Mouse (Mus musculus): ENCODE results near the gene Mta3. TPM values are rescaled to one million over a fixed set of nuclear protein-coding genes. Genes with fewer than 3 reads are reported as not detected.

Gene Mta3
- polyA plus RNA-seq (2015; fragmentation: Nextera tagmentation; extraction: Ambion mirVana) = 40.7 and 43.6 TPM in 2 replicates

DNA sequence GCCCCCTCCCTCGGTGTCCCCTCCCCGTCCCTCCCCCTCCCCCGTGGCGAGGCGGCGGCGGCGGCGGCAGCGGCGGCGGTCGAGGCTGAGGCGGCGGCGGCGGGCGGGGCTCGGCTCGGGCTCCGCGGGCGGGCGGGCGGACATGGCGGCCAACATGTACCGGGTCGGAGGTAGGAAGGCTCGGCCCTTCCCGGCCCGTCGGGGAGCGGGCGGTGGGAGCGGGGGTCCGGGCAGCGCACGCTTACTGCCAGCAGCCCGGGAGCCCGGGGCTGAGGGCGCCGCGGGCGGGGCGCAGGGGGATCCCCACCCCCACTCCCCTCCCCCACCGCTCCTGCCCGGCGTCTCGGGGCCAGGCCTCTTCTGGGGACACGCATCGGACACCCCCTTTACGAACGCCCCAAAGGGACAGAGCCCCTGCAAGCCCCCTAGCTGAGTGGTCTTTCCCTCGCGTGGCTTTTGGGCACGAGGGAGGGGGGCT lies at the start of gene Mta3:
Gene Mta3 (plus strand): TSS at position 48 of the 478 bp plus-strand sequence.
- ATAC-seq (replicated peaks; ENCODE audit: extremely low read depth, insufficient read depth, low FRiP score) = peak; percentile 38
- peak within 1 kb of the TSS; percentile 81 for H3K4me3 ChIP-seq (ENCODE audit: low read length)
- H3K27me3 ChIP-seq (ENCODE audit: control insufficient read depth, insufficient read depth, low read length) = no peaks in the 10 kb centered on the region
- peak within 1 kb of the TSS; percentile 94 for H3K27ac ChIP-seq (ENCODE audit: low read length)
- peak within 1 kb of the TSS; percentile 76 for H3K4me2 ChIP-seq (ENCODE audit: low read depth, low read length)
- WGBS = under 1% methylated on average over 52 of the region's 56 CpGs
- peak within 1 kb of the TSS; percentile 94 for H3K9ac ChIP-seq (ENCODE audit: low read length)
- H3K4me1 ChIP-seq (ENCODE audit: control insufficient read depth, insufficient read depth, low read length) = peaks cover 9% of the 10 kb centered on the region
- H3K9me3 ChIP-seq (replicated peaks; ENCODE audit: control insufficient read depth, low read length) = no peaks in the 10 kb centered on the region
- H3K36me3 ChIP-seq (ENCODE audit: control insufficient read depth, insufficient read depth) = peaks cover 11% of the 10 kb centered on the region

DNA sequence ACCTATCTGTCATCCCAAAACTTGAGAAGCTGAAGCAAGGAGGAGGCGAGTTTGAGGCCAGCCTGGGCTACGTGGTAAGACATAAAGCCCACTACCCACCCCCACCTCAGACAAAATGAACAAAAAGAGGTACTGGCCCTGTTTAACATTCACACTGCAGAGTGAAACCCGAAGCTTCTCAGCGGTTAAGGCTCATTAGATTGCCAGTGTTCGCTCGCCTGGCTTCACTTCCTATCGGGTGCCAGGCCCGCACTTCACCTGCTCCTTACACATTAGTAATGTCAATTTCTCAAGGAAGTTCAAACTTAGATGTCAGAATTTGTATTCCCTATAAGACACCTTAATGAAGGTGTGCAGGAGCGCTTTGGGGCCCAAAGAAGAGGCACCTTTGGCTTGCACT lies 48.6 kb upstream of the Mta3 start:
- Histone ChIP-seq H3K4me3 (ENCODE audit: low read length) (no peak overlapping the region), H3K9ac (ENCODE audit: low read length) (no peak overlapping the region), H3K27me3 (ENCODE audit: control insufficient read depth, insufficient read depth, low read length) (no peaks in the 10 kb centered on the region), H3K4me1 (ENCODE audit: control insufficient read depth, insufficient read depth, low read length) (no peaks in the 10 kb centered on the region), H3K27ac (ENCODE audit: low read length) (no peak overlapping the region), H3K9me3 (replicated peaks; ENCODE audit: control insufficient read depth, low read length) (0 out of 2 replicates have a peak, but pooled peaks cover 2% of the 10 kb centered on the region), H3K4me2 (ENCODE audit: low read depth, low read length) (no peak overlapping the region), H3K36me3 (ENCODE audit: control insufficient read depth, insufficient read depth) (no peaks in the 10 kb centered on the region)
- ATAC-seq (replicated peaks; ENCODE audit: extremely low read depth, insufficient read depth, low FRiP score) = no peak
- 84% methylated on average over 9 of the region's 9 CpGs for WGBS

DNA sequence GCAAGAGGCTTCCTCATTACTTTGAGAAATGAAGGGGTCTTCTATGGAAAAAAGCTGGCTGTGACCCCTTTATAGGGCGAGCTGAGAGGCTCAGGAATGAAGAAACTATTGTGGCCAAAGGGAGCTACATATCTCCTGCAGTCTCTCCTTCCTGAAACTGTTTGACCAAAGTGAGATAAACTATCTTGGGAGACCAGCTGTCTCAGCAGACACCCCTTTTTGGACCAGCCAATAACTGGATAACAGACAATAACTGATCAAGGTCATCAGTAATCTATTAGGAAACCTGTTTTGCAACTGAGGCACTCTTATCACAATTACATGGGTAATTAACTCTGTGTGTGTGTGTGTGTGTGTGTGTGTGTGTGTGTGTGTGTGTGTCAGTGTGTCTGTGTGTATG lies 47.0 kb upstream of the Mta3 start:
- WGBS = 49% methylated on average over 1 of the region's 1 CpGs
- no peak overlapping the region for H3K4me3 ChIP-seq (ENCODE audit: low read length)
- H3K27me3 ChIP-seq (ENCODE audit: control insufficient read depth, insufficient read depth, low read length) = no peaks in the 10 kb centered on the region
- H3K9ac ChIP-seq (ENCODE audit: low read length) = no peak overlapping the region
- no peaks in the 10 kb centered on the region for H3K36me3 ChIP-seq (ENCODE audit: control insufficient read depth, insufficient read depth)
- ATAC-seq (replicated peaks; ENCODE audit: extremely low read depth, insufficient read depth, low FRiP score) = no peak
- no peak overlapping the region for H3K4me2 ChIP-seq (ENCODE audit: low read depth, low read length)
- no peaks in the 10 kb centered on the region for H3K4me1 ChIP-seq (ENCODE audit: control insufficient read depth, insufficient read depth, low read length)
- H3K9me3 ChIP-seq (replicated peaks; ENCODE audit: control insufficient read depth, low read length) = peaks cover 5% of the 10 kb centered on the region; the same call in 1 of the 2 replicates
- H3K27ac ChIP-seq (ENCODE audit: low read length) = no peak overlapping the region

- H3K4me3 ChIP-seq (ENCODE audit: low read length) = no peak overlapping the region
- no peak overlapping the region for H3K27ac ChIP-seq (ENCODE audit: low read length)
- peaks cover 5% of the 10 kb centered on the region; the same call in 1 of the 2 replicates for H3K9me3 ChIP-seq (replicated peaks; ENCODE audit: control insufficient read depth, low read length)
- H3K4me2 ChIP-seq (ENCODE audit: low read depth, low read length) = no peak overlapping the region
- H3K36me3 ChIP-seq (ENCODE audit: control insufficient read depth, insufficient read depth) = no peaks in the 10 kb centered on the region
- H3K9ac ChIP-seq (ENCODE audit: low read length) = no peak overlapping the region
- no peak for ATAC-seq (replicated peaks; ENCODE audit: extremely low read depth, insufficient read depth, low FRiP score)
- H3K27me3 ChIP-seq (ENCODE audit: control insufficient read depth, insufficient read depth, low read length) = no peaks in the 10 kb centered on the region
- 53% methylated on average over 8 of the region's 8 CpGs for WGBS
- no peaks in the 10 kb centered on the region for H3K4me1 ChIP-seq (ENCODE audit: control insufficient read depth, insufficient read depth, low read length)
Observed at GRCm38 (mm10) chr17:83664761-83665160, 41.2 kb upstream of the Mta3 start.

DNA sequence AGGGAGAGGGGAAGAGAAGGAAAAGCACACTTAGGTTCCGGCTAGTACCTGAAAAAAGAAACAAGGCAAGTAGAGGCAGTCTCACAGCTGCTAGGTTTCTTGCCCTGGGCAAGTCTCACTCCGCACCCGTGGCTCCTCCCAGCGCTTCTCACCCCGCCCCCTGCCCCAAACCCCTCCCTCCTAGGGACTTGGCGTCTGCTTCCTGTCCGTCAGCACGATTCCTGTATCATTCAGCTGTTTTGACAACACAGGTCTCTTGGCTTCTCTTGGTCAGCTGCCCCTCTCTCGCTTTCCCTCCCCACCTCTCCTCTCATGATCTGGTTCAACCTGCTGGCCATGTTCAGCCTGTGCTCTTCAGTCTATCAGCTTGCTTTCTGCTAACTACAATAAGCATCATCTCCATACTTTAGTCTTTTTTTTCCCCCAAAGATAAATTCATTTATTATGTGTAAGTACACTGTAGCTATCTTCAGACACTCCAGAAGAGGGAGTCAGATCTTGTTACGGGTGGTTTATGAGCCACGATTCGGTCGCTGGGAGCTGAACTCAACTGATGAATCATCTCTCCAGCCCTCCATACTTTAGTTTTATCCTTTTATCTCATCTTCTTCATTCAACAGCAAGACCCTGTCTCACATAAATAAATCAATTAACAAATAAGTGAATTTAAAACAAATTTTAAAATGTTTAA lies 39.2 kb upstream of the Mta3 start:
- Histone ChIP-seq H3K4me3 (ENCODE audit: low read length) (no peak overlapping the region), H3K27ac (ENCODE audit: low read length) (no peak overlapping the region), H3K36me3 (ENCODE audit: control insufficient read depth, insufficient read depth) (no peaks in the 10 kb centered on the region), H3K4me1 (ENCODE audit: control insufficient read depth, insufficient read depth, low read length) (no peaks in the 10 kb centered on the region), H3K4me2 (ENCODE audit: low read depth, low read length) (peak overlapping the region; percentile 9; the same call in 1 of the 2 replicates), H3K9me3 (replicated peaks; ENCODE audit: control insufficient read depth, low read length) (peaks cover 4% of the 10 kb centered on the region; the same call in 1 of the 2 replicates), H3K9ac (ENCODE audit: low read length) (no peak overlapping the region), H3K27me3 (ENCODE audit: control insufficient read depth, insufficient read depth, low read length) (no peaks in the 10 kb centered on the region)
- 44% methylated on average over 13 of the region's 13 CpGs for WGBS
- 0 out of 2 replicates have a peak, but pooled peaks have one; percentile 32 for ATAC-seq (replicated peaks; ENCODE audit: extremely low read depth, insufficient read depth, low FRiP score)

DNA sequence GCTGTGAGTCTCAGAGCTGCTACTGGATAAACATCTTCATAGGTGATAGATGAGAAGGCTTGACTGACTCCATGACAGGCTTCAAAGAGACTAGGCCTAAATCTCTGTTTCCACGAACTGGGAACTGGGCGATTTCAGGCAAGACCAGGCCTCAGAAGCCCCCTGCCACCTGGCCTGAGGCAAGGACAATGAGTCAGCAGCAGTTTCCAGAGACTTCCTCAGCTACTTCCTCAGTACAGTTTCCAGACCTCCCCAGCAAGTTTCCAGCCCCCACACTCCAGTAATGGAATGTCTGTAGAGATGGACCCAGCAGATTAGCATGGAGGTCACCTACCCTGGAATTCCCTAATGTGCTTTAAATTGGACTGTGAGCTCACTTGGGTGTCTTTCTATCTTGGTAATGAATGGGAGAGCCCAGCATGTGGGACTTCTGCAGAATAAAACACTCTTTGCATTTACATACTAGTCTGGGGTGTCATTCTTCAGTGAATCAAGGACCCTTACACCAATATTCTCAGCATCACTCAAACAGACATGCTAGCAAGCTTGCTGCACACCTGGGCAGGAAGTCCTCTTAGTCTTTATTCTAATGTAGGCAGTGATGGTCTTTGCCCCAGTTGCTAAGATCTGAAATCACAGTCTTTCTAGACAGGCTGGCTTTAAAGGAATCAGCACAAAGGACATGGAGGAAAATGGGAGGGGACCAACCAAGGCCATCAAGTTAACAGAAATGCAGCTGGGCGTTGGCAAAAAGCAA lies 37.9 kb upstream of the Mta3 start:
- H3K4me2 ChIP-seq (ENCODE audit: low read depth, low read length) = no peak overlapping the region
- peaks cover 2% of the 10 kb centered on the region; the same call in 1 of the 2 replicates for H3K9me3 ChIP-seq (replicated peaks; ENCODE audit: control insufficient read depth, low read length)
- no peaks in the 10 kb centered on the region for H3K36me3 ChIP-seq (ENCODE audit: control insufficient read depth, insufficient read depth)
- no peak overlapping the region for H3K9ac ChIP-seq (ENCODE audit: low read length)
- ATAC-seq (replicated peaks; ENCODE audit: extremely low read depth, insufficient read depth, low FRiP score) = no peak
- WGBS = 83% methylated on average over 3 of the region's 3 CpGs
- no peak overlapping the region for H3K4me3 ChIP-seq (ENCODE audit: low read length)
- H3K27me3 ChIP-seq (ENCODE audit: control insufficient read depth, insufficient read depth, low read length) = no peaks in the 10 kb centered on the region
- H3K27ac ChIP-seq (ENCODE audit: low read length) = no peak overlapping the region
- H3K4me1 ChIP-seq (ENCODE audit: control insufficient read depth, insufficient read depth, low read length) = no peaks in the 10 kb centered on the region

- ATAC-seq (replicated peaks; ENCODE audit: extremely low read depth, insufficient read depth, low FRiP score) = no peak
- H3K27me3 ChIP-seq (ENCODE audit: control insufficient read depth, insufficient read depth, low read length) = no peaks in the 10 kb centered on the region
- H3K4me2 ChIP-seq (ENCODE audit: low read depth, low read length) = no peak overlapping the region
- H3K9me3 ChIP-seq (replicated peaks; ENCODE audit: control insufficient read depth, low read length) = no peaks in the 10 kb centered on the region
- no peak overlapping the region for H3K4me3 ChIP-seq (ENCODE audit: low read length)
- no peak overlapping the region for H3K27ac ChIP-seq (ENCODE audit: low read length)
- WGBS = 75% methylated on average over 4 of the region's 4 CpGs
- no peaks in the 10 kb centered on the region for H3K36me3 ChIP-seq (ENCODE audit: control insufficient read depth, insufficient read depth)
- no peaks in the 10 kb centered on the region for H3K4me1 ChIP-seq (ENCODE audit: control insufficient read depth, insufficient read depth, low read length)
- no peak overlapping the region for H3K9ac ChIP-seq (ENCODE audit: low read length)
Observed at GRCm38 (mm10) chr17:83672685-83673084, 33.3 kb upstream of the Mta3 start.

DNA sequence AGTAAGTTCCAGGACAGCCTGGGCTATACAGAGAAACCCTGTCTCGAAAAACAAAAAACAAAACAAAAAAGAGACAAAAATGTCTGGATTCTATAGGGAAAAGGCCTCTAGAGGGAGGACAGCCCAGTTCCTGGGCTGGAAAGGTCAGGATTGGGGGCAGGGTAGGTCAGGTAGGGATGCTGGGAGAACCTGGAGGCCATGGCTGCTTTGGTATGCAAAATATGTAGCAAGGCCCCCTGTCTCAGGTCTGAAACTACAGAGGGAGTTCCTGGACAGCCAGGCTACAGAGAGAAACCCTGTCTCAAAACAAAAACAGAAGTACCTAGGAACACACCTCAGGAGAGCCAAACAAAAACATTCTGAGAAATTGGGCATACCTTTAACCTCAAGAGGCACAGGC lies 28.6 kb upstream of the Mta3 start:
- Histone ChIP-seq H3K36me3 (ENCODE audit: control insufficient read depth, insufficient read depth) (no peaks in the 10 kb centered on the region), H3K4me2 (ENCODE audit: low read depth, low read length) (no peak overlapping the region), H3K27ac (ENCODE audit: low read length) (no peak overlapping the region), H3K9ac (ENCODE audit: low read length) (no peak overlapping the region), H3K27me3 (ENCODE audit: control insufficient read depth, insufficient read depth, low read length) (no peaks in the 10 kb centered on the region), H3K4me1 (ENCODE audit: control insufficient read depth, insufficient read depth, low read length) (no peaks in the 10 kb centered on the region), H3K4me3 (ENCODE audit: low read length) (no peak overlapping the region), H3K9me3 (replicated peaks; ENCODE audit: control insufficient read depth, low read length) (no peaks in the 10 kb centered on the region)
- ATAC-seq (replicated peaks; ENCODE audit: extremely low read depth, insufficient read depth, low FRiP score) = no peak
- 83% methylated on average over 1 of the region's 1 CpGs for WGBS

GRCm38 (mm10) chr17:83681977-83682376 lies 24.0 kb upstream of the Mta3 start:
- Histone ChIP-seq H3K36me3 (ENCODE audit: control insufficient read depth, insufficient read depth) (no peaks in the 10 kb centered on the region), H3K27ac (ENCODE audit: low read length) (no peak overlapping the region), H3K27me3 (ENCODE audit: control insufficient read depth, insufficient read depth, low read length) (no peaks in the 10 kb centered on the region), H3K9me3 (replicated peaks; ENCODE audit: control insufficient read depth, low read length) (no peaks in the 10 kb centered on the region), H3K4me1 (ENCODE audit: control insufficient read depth, insufficient read depth, low read length) (no peaks in the 10 kb centered on the region), H3K4me3 (ENCODE audit: low read length) (no peak overlapping the region), H3K4me2 (ENCODE audit: low read depth, low read length) (no peak overlapping the region), H3K9ac (ENCODE audit: low read length) (no peak overlapping the region)
- no peak for ATAC-seq (replicated peaks; ENCODE audit: extremely low read depth, insufficient read depth, low FRiP score)
- 64% methylated on average over 7 of the region's 7 CpGs for WGBS

Measured in heart, embryonic 16.5 days (tissue).